Mouse (Mus musculus): ENCODE data around the gene Sgta.

DNA sequence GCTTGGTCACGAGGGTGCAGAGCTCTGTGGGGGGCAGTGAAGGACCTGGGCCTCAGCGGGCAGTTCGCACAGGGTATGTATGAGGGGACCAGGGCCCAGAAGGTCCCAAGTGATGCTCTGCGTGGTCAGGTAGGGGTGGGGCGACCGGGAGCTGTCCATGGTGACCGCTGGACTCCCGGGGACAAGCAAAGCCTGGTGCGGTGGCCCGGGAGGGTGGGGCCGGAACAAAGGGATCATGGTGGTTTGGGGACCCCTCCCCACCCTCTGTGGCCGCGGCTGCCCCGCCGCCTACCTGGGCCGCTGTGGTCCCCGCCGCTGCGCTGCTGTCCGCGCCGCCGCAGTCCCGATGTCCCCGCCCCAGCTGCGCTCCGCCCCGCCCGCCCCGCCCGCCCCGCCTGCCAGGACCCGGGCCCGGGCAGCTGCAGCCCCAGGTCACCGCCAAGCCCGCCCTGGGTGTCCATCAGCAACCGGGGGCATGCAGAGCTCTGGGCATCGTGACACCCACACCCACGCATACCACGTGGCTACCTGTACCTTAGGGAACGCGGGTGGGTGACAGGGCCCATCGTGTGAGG is 34.8 kb downstream of the Sgta start:
- TF ChIP-seq CTCF (IDR thresholded peaks at IDR 0.05; ENCODE audit: low read depth, low read length) (no peak), POLR2A (IDR thresholded peaks at IDR 0.05; ENCODE audit: extremely low read depth, insufficient read depth, low read length) (no peak)
